Mouse (Mus musculus): ENCODE data around the gene Spink4. TPM values are rescaled to one million over a fixed set of nuclear protein-coding genes. Genes with fewer than 3 reads are reported as not detected.
A peak's percentile ranks its signal among the peaks of the same experiment; 100 is the strongest.

Spink4 gene
- polyA plus RNA-seq, 1 experiment from 2014 or later: not detected

- peak; percentile 89 for ATAC-seq (ENCODE audit: insufficient number of reproducible peaks, insufficient read depth, low FRiP score, low TSS enrichment)
- H3K36me3 ChIP-seq: peaks cover 11% of the 10 kb centered on the region
- H3K4me1 ChIP-seq: peaks cover 16% of the 10 kb centered on the region; the same call in 1 of the 2 replicates
- H3K27me3 ChIP-seq: no peaks in the 10 kb centered on the region
- peak within 1 kb of the TSS; percentile 94 for H3K27ac ChIP-seq
- peak within 1 kb of the TSS; percentile 94 for H3K9ac ChIP-seq
- no peaks in the 10 kb centered on the region for H3K9me3 ChIP-seq
- peak within 1 kb of the TSS; percentile 98 for H3K4me3 ChIP-seq
- peak within 1 kb of the TSS; percentile 74 for H3K4me2 ChIP-seq (replicated peaks)
- under 1% methylated on average over 76 of the region's 85 CpGs for WGBS
These were observed 51.2 kb downstream of the Spink4 start, which contains the start of gene Nfx1 for GRCm38 (mm10) chr4:40970842-40971701. Nfx1 (plus strand) TSS chr4:40970906.

DNA sequence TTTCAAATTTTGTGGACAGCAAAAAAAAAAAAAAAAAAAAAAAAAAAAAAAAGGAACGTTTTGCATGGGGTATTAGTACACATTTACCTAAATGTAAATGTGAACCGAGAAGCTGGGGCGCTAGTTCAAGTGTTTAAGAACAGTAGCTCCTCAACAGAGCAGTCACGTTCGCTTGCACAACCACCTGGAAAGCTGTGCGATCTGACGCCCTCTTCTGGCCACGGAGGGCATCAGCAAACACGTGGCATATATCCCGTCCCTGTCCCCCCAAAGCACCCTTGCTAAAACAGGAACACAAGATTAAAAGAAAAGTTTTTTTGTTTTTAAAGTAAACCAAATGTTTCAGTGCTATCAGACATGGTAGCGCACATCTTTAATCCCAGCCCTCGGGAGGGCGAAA lies 51.9 kb downstream of the Spink4 start:
- H3K9ac ChIP-seq: no peak overlapping the region
- peaks cover 16% of the 10 kb centered on the region; the same call in 1 of the 2 replicates for H3K4me1 ChIP-seq
- H3K4me2 ChIP-seq (replicated peaks): peak overlapping the region; percentile 74
- H3K4me3 ChIP-seq: peak overlapping the region; percentile 98
- H3K9me3 ChIP-seq: no peaks in the 10 kb centered on the region
- H3K36me3 ChIP-seq: peaks cover 10% of the 10 kb centered on the region
- H3K27me3 ChIP-seq: no peaks in the 10 kb centered on the region
- no peak for ATAC-seq (ENCODE audit: insufficient number of reproducible peaks, insufficient read depth, low FRiP score, low TSS enrichment)
- 25% methylated on average over 13 of the region's 13 CpGs for WGBS
- H3K27ac ChIP-seq: no peak overlapping the region

DNA sequence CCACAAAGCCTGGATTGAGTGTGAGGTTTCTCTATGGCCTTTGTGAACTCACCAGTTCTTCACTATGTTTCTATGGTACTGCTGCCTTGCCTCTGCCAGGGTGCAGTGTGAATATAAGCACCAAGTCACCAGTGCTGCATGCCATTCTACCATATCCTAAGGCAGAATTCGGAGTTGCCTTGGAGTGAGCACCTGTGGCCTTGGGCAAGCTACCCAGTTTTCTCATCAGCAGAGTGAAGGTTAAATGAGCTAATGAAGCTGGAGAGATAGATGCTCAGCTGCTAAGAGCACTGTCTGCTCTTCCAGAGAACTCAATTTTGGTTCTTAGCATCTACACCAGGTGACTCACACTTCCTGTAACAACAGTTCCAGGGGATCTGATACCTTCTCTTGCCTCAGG lies 54.2 kb downstream of the Spink4 start:
- no peak overlapping the region for H3K4me3 ChIP-seq
- H3K27me3 ChIP-seq: no peaks in the 10 kb centered on the region
- H3K4me2 ChIP-seq (replicated peaks): no peak overlapping the region
- H3K9me3 ChIP-seq: no peaks in the 10 kb centered on the region
- no peak overlapping the region for H3K9ac ChIP-seq
- no peak for ATAC-seq (ENCODE audit: insufficient number of reproducible peaks, insufficient read depth, low FRiP score, low TSS enrichment)
- H3K36me3 ChIP-seq: peaks cover 26% of the 10 kb centered on the region
- H3K27ac ChIP-seq: no peak overlapping the region
- WGBS: 91% methylated on average over 1 of the region's 1 CpGs
- H3K4me1 ChIP-seq: peaks cover 16% of the 10 kb centered on the region; the same call in 1 of the 2 replicates

DNA sequence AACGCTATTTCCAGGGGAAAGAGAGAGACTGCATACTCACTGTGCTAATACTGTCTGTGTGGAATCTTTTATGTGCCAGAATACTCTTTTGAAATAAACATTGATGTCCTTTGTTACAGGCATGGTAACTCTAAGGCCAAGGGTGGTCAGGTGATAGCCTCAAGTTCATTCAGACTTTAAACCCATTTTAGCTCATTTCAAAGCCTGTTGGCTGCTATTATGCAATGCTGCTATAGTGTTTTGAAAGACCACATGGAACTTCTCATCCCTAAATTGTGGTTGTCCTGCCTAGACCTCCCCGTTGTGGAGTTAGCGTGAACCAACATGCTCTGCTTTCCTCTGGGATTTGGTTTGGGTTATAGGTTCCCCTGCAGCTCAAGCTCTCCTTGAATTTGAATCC lies 55.8 kb downstream of the Spink4 start:
- peaks cover 41% of the 10 kb centered on the region for H3K36me3 ChIP-seq
- H3K4me2 ChIP-seq (replicated peaks): no peak overlapping the region
- H3K4me1 ChIP-seq: peaks cover 9% of the 10 kb centered on the region; the same call in 1 of the 2 replicates
- no peaks in the 10 kb centered on the region for H3K9me3 ChIP-seq
- WGBS: 92% methylated on average over 3 of the region's 3 CpGs
- ATAC-seq (ENCODE audit: insufficient number of reproducible peaks, insufficient read depth, low FRiP score, low TSS enrichment): no peak
- H3K4me3 ChIP-seq: no peak overlapping the region
- H3K27ac ChIP-seq: no peak overlapping the region
- no peaks in the 10 kb centered on the region for H3K27me3 ChIP-seq
- H3K9ac ChIP-seq: no peak overlapping the region

- Histone ChIP-seq H3K4me2 (replicated peaks) (no peak overlapping the region), H3K4me1 (peaks cover 9% of the 10 kb centered on the region; the same call in 1 of the 2 replicates), H3K27ac (no peak overlapping the region), H3K27me3 (no peaks in the 10 kb centered on the region), H3K9ac (no peak overlapping the region), H3K9me3 (no peaks in the 10 kb centered on the region), H3K4me3 (no peak overlapping the region), H3K36me3 (peaks cover 51% of the 10 kb centered on the region)
- 88% methylated on average over 10 of the region's 10 CpGs for WGBS
- ATAC-seq (ENCODE audit: insufficient number of reproducible peaks, insufficient read depth, low FRiP score, low TSS enrichment): no peak
These were observed 56.8 kb downstream of the Spink4 start for GRCm38 (mm10) chr4:40976651-40977050.

DNA sequence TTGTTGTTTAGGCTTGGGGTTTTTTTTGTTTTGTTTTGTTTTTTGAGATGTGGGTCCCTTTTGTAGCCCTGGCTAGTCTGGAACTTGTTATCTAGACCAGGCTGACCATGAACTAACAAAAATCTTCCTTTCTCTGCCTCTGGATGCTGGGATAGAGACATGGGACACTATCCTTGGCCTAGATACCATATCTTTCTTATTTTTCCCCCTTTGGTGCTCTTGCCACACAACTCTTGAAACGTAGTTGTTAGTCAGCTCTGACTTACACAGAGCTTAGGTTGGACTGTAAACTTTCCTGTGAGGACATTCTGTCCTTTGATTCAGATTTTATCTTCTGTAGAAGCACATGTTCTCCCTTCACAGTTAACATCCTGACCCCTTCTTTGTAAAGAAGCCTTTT lies 59.6 kb downstream of the Spink4 start:
- Histone ChIP-seq H3K4me3 (no peak overlapping the region), H3K4me2 (replicated peaks) (no peak overlapping the region), H3K9ac (no peak overlapping the region), H3K27me3 (no peaks in the 10 kb centered on the region), H3K9me3 (no peaks in the 10 kb centered on the region), H3K36me3 (peaks cover 52% of the 10 kb centered on the region), H3K4me1 (no peaks in the 10 kb centered on the region), H3K27ac (no peak overlapping the region)
- WGBS: 92% methylated on average over 1 of the region's 1 CpGs
- no peak for ATAC-seq (ENCODE audit: insufficient number of reproducible peaks, insufficient read depth, low FRiP score, low TSS enrichment)

Other genes starting within 250 kb of the Spink4 start
- gene Aptx, start 216.9 kb upstream of the Spink4 start, polyA plus RNA-seq (2016; fragmentation: Nextera tagmentation; extraction: Ambion mirVana): 38.7 and 40.1 TPM in 2 replicates
- 476 and 518 TPM in 2 replicates for gene Dnaja1, start 197.9 kb upstream of the Spink4 start, polyA plus RNA-seq (2016; fragmentation: Nextera tagmentation; extraction: Ambion mirVana)
- gene Smu1, start 162.1 kb upstream of the Spink4 start, polyA plus RNA-seq (2016; fragmentation: Nextera tagmentation; extraction: Ambion mirVana): 152 and 153 TPM in 2 replicates
- gene B4galt1, start 66.0 kb upstream of the Spink4 start, polyA plus RNA-seq (2016; fragmentation: Nextera tagmentation; extraction: Ambion mirVana): 34.4 and 37.9 TPM in 2 replicates
- gene Bag1, start 28.2 kb downstream of the Spink4 start, polyA plus RNA-seq (2016; fragmentation: Nextera tagmentation; extraction: Ambion mirVana): 252 and 253 TPM in 2 replicates
- 105 and 110 TPM in 2 replicates for gene Chmp5, start 28.4 kb downstream of the Spink4 start, polyA plus RNA-seq (2016; fragmentation: Nextera tagmentation; extraction: Ambion mirVana)
- gene Nfx1, start 50.9 kb downstream of the Spink4 start, polyA plus RNA-seq (2016; fragmentation: Nextera tagmentation; extraction: Ambion mirVana): 108 and 110 TPM in 2 replicates
- gene Aqp7, start 128.1 kb downstream of the Spink4 start, polyA plus RNA-seq (2016; fragmentation: Nextera tagmentation; extraction: Ambion mirVana): 0.14 TPM in 1 of 2 replicates, not detected in the other
- gene Aqp3, start 178.1 kb downstream of the Spink4 start, polyA plus RNA-seq (2016; fragmentation: Nextera tagmentation; extraction: Ambion mirVana): 2.1 and 2.7 TPM in 2 replicates
- gene Nol6, start 204.4 kb downstream of the Spink4 start, polyA plus RNA-seq (2016; fragmentation: Nextera tagmentation; extraction: Ambion mirVana): 29.6 and 30.2 TPM in 2 replicates
- 104 and 119 TPM in 2 replicates for gene Ube2r2, start 215.7 kb downstream of the Spink4 start, polyA plus RNA-seq (2016; fragmentation: Nextera tagmentation; extraction: Ambion mirVana)

All from embryonic facial prominence, embryonic 12.5 days (tissue).